Mouse (Mus musculus) embryo, embryonic 11.5 days (tissue): ENCODE measurements around the gene Proser3.
A peak's percentile ranks its signal among the peaks of the same experiment; 100 is the strongest.

Experiments used
- DNase-seq: peaks from one replicate; pipeline ENCODE4 v3.0.0-alpha.2; 2012; ENCODE audit warnings: low read depth, low spot score

Gene Proser3

GRCm38 (mm10) chr7:30490251-30490956 lies 61.7 kb downstream of the Proser3 start:
- peak; percentile 29 for DNase-seq
